Mouse (Mus musculus) cortical plate, adult 2 months (tissue): ENCODE data around the gene Sec31b.

Experiments used
- CTCF ChIP-seq: fragments of 200-500 bp; IDR thresholded peaks from 2 replicates; pipeline ENCODE4 v1.5.1; 2011; ENCODE audit warnings: mild to moderate bottlenecking, control low read depth, low read length; ENCODE audit not compliant: insufficient read depth; ENCODE audit errors: extremely low read depth
- POLR2A ChIP-seq: fragments of 200-500 bp; IDR thresholded peaks from 2 replicates; pipeline ENCODE4 v1.6.1; 2011; ENCODE audit warnings: mild to moderate bottlenecking, low read length, control low read depth; ENCODE audit not compliant: insufficient read depth; ENCODE audit errors: extremely low read depth

DNA sequence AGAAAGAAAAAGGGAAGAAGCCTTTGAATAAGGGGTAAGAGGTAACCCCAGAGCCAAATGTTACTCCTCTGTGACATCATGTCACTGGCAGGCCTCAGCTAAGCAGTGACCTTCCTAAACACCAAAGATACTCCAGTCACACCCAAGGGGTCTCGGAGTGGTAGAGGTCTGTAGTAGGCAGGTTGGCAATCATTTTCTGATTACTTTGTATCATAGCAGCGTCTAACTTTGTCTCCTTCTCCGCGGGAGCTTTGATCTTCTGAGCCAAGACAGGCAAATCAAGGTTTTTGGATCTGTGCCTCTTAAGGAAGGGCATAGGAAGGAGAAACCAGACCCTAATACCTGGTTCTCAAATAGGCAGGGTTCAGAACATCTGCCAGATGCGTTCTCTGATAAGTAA, 33.1 kb downstream of the Sec31b start:
- TF ChIP-seq CTCF (no peak), POLR2A (no peak)
